Mouse (Mus musculus) midbrain, embryonic 15.5 days (tissue): Measurements from ENCODE around the gene Pla2g2e. TPM values are rescaled to one million over a fixed set of nuclear protein-coding genes. Genes with fewer than 3 reads are reported as not detected.
"Not testable (repeated sequence)": the region's sequence is repeated elsewhere in the genome, so short reads cannot be mapped to it uniquely, and the experiment has no call there.

ENCODE experiments used
- ATAC-seq: fragments of 200-750 bp; cut with Nextera tagmentation; replicated peaks from 2 replicates; pipeline ENCODE4 v1.8.0; 2017; ENCODE audit warnings: moderate TSS enrichment
- H3K27ac ChIP-seq: fragments of 300-500 bp; sonication (generic); 2 replicates; pipeline ENCODE4 v1.5.1; 2015; ENCODE audit warnings: mild to moderate bottlenecking, inconsistent platforms
- H3K27me3 ChIP-seq: fragments of 300-500 bp; sonication (generic); replicated peaks from 2 replicates; pipeline ENCODE4 v1.6.1; 2015; ENCODE audit warnings: inconsistent platforms
- H3K36me3 ChIP-seq: fragments of 300-500 bp; sonication (generic); replicated peaks from 2 replicates; pipeline ENCODE4 v1.6.1; 2015; ENCODE audit warnings: inconsistent platforms
- H3K4me1 ChIP-seq: fragments of 300-500 bp; sonication (generic); 2 replicates; pipeline ENCODE4 v1.6.1; 2015; ENCODE audit warnings: inconsistent platforms
- H3K4me2 ChIP-seq: fragments of 300-500 bp; sonication (generic); 2 replicates; pipeline ENCODE4 v1.6.1; 2015; ENCODE audit warnings: inconsistent platforms, mild to moderate bottlenecking, moderate library complexity
- H3K4me3 ChIP-seq: fragments of 300-500 bp; sonication (generic); 2 replicates; pipeline ENCODE4 v1.5.1; 2015; ENCODE audit warnings: mild to moderate bottlenecking, inconsistent platforms
- H3K9ac ChIP-seq: fragments of 300-500 bp; sonication (generic); 2 replicates; pipeline ENCODE4 v1.6.1; 2015; ENCODE audit warnings: mild to moderate bottlenecking, inconsistent platforms
- H3K9me3 ChIP-seq: fragments of 300-500 bp; sonication (generic); 2 replicates; pipeline ENCODE4 v1.6.1; 2016; ENCODE audit warnings: inconsistent platforms
- WGBS: fragments of 180-500 bp; shearing (Covaris S2); methylation state at CpG from one replicate; pipeline ENCODE4 v1.1.7; 2015; ENCODE audit warnings: mixed read lengths; 5-methylcytosine and 5-hydroxymethylcytosine counted together
- polyA plus RNA-seq: library from polyadenylated mRNA; unstranded; fragments of >200 nt; fragmentation: Nextera tagmentation; extraction: Ambion mirVana; gene quantifications from 2 replicates; pipeline ENCODE4 v1.2.1, GENCODE M21; 2015

Gene Pla2g2e
- polyA plus RNA-seq, 1 experiment from 2014 or later = not detected

DNA sequence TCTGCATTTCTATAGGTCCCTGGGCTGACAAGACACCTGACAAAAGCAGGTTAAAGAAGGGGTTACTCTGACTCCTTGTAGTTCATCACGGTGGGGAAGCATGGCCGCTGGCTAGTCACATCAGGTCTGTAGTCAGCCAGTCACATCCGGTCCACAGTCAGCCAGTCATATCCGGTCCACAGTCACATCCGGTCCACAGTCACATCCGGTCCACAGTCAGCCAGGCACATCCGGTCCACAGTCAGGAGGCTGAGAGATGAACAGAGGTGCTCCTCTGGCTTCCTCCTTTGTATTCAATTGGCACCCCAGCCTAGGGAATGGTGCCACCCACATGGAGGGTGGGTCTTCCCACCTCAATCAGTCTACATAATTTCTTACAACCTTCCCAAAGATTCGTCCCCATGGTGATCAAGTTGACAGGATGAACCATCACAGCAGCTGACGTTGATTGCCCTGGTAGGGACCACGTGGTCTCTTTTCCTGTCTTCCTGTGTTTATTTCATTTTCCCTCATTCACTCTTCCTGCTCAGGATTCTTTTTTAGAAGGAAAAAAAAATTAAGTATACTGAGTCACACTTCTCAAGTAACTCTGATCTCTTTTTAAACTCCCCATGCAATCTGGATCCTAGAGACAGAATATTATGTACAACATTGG is 14.3 kb upstream of the Pla2g2e start, which contains the start of gene Pla2g5:
Pla2g5 (minus strand) TSS at position 139 of the 655 bp plus-strand sequence.
- Histone ChIP-seq H3K27me3 (no peaks in the 10 kb centered on the region), H3K27ac (no peak within 1 kb of the TSS), H3K9me3 (no peaks in the 10 kb centered on the region), H3K9ac (no peak within 1 kb of the TSS), H3K4me3 (no peak within 1 kb of the TSS), H3K4me1 (peaks cover 11% of the 10 kb centered on the region; the same call in 1 of the 2 replicates), H3K4me2 (no peak within 1 kb of the TSS), H3K36me3 (no peaks in the 10 kb centered on the region)
- 74% methylated on average over 10 of the region's 10 CpGs for WGBS
- ATAC-seq = no peak

DNA sequence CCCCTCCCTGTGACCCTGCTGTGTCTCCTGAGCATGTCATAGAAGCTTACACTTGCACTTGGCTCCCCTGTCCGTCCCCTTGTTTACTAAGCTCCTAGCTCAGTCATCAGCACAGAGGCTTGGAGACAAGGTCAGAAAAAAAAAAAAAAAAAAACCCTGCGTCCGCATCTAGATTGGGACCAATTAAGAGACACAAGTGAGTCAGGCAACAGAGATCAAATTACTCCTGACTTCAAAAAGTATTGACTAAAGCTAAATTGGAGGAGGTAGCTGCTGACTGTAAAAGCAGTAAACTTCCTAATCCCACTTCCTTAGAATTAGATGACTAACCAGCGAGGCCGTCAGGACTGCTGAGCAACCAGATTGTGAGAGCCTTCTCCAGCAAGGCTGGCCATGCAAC is 12.7 kb upstream of the Pla2g2e start:
- H3K27ac ChIP-seq = no peak overlapping the region
- 63% methylated on average over 5 of the region's 5 CpGs for WGBS
- peaks cover 2% of the 10 kb centered on the region; the same call in 1 of the 2 replicates for H3K4me1 ChIP-seq
- no peak overlapping the region for H3K9ac ChIP-seq
- H3K36me3 ChIP-seq = no peaks in the 10 kb centered on the region
- H3K4me3 ChIP-seq = no peak overlapping the region
- ATAC-seq = no peak
- no peaks in the 10 kb centered on the region for H3K9me3 ChIP-seq
- no peaks in the 10 kb centered on the region for H3K27me3 ChIP-seq
- H3K4me2 ChIP-seq = no peak overlapping the region

DNA sequence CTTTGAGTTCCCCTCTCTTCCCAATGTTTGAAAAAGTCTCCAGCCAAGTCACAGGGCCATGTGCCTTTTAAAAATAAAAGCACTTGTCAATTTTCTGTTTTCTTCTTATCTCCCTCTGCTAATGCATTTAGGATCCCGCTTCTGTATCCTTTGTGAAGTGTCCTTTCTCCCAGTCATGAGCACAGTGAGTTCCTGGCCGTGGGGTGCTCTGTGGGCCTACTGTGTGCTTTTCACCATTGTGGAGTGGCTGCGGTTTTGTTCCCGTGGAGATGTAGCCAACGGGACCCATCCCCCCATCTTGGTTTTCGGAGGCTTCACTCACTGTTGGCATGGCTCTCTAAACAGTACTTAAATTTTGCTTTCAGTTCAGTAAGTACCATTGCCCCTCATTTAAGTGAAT is 11.8 kb upstream of the Pla2g2e start:
- Histone ChIP-seq H3K27ac (no peak overlapping the region), H3K36me3 (no peaks in the 10 kb centered on the region), H3K9ac (no peak overlapping the region), H3K9me3 (no peaks in the 10 kb centered on the region), H3K4me2 (no peak overlapping the region), H3K27me3 (no peaks in the 10 kb centered on the region), H3K4me1 (no peaks in the 10 kb centered on the region), H3K4me3 (no peak overlapping the region)
- WGBS = 65% methylated on average over 6 of the region's 6 CpGs
- ATAC-seq = no peak

DNA sequence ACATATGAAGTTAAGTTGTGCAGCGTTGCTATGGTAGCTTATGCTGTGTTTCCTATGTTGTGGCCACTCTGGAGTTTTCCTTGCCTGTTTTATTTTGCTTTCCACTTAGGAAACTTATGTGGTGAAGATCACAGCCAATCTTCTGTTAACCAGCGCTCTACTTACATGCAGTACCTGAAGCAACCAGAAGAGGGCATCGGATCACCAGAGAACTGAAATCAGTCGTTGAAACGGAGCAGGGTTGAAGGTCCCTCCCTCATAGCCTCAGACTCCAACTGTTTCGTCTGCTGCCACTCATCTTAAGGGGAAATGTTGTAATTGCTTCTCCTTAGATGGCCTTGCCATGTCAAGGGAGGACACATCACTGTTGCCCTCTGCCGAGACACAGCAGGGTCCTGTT is 11.3 kb upstream of the Pla2g2e start:
- 13% methylated on average over 7 of the region's 7 CpGs for WGBS

DNA sequence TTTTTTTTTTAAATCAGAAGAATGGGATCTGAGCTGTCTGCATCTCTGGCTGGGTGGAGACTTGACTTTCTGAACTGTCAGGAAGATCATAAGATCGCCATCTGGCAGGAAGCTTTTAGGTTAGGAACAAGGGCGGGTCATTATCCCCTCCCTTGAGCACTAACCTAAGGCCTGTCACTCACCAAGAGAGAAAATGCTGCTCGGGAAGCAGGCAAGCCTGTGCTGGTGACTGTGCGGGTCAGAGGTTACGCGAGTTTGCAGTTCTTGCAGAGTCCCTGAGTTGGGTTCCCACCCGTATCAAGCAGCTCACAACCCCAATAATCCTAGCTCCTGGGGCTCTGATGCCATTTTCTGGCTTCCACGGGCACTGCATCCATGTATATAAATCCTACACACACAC is 9.1 kb upstream of the Pla2g2e start:
- 52% methylated on average over 8 of the region's 8 CpGs for WGBS
- Histone ChIP-seq H3K4me3 (no peak overlapping the region), H3K9ac (no peak overlapping the region), H3K4me1 (no peaks in the 10 kb centered on the region), H3K36me3 (no peaks in the 10 kb centered on the region), H3K27me3 (no peaks in the 10 kb centered on the region), H3K27ac (no peak overlapping the region), H3K9me3 (no peaks in the 10 kb centered on the region), H3K4me2 (no peak overlapping the region)
- no peak for ATAC-seq

More for the DNA sequence above, 11.3 kb upstream of the Pla2g2e start:
- no peak for ATAC-seq
- Histone ChIP-seq H3K9ac (no peak overlapping the region), H3K36me3 (no peaks in the 10 kb centered on the region), H3K4me1 (no peaks in the 10 kb centered on the region), H3K9me3 (no peaks in the 10 kb centered on the region), H3K4me2 (no peak overlapping the region), H3K27me3 (no peaks in the 10 kb centered on the region), H3K4me3 (no peak overlapping the region), H3K27ac (no peak overlapping the region)

DNA sequence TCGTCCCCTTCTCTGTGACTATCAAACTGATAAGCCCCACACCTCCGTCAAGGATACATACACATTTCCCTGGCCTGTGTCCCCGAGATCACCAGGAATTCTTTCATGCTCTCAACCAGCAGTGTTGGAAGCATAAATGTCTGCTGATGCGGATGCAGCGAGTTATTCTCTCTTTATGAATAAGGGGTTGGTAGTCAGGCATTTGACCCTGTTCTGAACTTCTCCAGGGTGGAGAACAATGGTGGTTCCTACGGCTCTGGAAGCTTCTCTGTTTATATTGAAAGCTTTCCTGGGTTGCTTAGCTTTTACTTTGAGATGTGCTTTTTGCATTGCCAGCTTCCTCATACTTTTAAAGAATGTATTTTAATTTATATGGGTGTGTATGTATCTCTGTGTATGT is 3.9 kb upstream of the Pla2g2e start, which contains the start of gene Gm13030:
Gm13030 (minus strand) TSS at position 101 of the 400 bp plus-strand sequence.
- no peak for ATAC-seq
- WGBS = 86% methylated on average over 6 of the region's 6 CpGs
- H3K9ac ChIP-seq = no peak within 1 kb of the TSS

DNA sequence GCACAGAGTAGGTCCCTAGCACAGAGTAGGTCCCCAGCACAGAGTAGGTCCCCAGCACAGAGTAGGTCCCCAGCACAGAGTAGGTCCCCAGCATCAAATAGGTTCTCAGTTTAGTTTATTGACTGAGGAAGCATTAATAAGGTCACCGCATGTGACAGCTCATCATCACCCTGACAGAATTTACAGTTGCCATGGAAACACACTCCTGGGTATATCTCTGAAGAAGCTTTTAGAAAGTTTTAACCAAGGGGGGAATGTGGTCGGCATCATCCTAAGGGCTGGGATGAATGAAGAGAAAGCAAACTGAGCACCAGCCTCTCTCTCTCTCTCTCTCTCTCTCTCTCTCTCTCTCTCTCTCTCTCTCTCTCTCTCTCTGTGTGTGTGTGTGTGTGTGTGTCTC is 2.5 kb upstream of the Pla2g2e start:
- H3K9ac ChIP-seq, ATAC-seq: not testable (repeated sequence)

More for the DNA sequence above, 3.9 kb upstream of the Pla2g2e start, which contains the start of gene Gm13030:
- H3K4me1 ChIP-seq = no peaks in the 10 kb centered on the region
- no peaks in the 10 kb centered on the region for H3K27me3 ChIP-seq
- no peak within 1 kb of the TSS for H3K4me2 ChIP-seq
- H3K36me3 ChIP-seq = no peaks in the 10 kb centered on the region
- H3K9me3 ChIP-seq = no peaks in the 10 kb centered on the region
- H3K27ac ChIP-seq = no peak within 1 kb of the TSS
- H3K4me3 ChIP-seq = no peak within 1 kb of the TSS

DNA sequence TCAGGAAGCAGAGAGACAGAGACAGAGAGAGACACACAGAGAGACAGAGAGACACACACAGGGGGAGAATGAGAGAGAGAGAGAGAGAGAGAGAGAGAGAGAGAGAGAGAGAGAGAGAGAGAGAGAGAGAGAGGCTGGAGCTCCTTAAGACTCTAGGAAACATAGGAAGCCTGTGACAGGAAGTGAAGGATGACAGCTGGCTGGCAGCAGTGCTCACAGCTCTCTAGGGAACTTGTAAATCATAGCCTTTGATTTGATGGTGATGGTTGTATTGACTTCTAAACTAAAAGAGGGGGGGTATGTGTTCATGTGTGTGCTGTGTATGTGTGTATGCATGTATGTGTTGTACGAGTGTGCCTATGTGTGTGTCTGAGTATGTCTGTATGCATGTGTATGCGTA is 1.8 kb upstream of the Pla2g2e start:
- ATAC-seq = no peak
- WGBS = 92% methylated on average over 2 of the region's 2 CpGs
- Histone ChIP-seq H3K4me1 (no peaks in the 10 kb centered on the region), H3K4me3 (no peak overlapping the region), H3K4me2 (no peak overlapping the region), H3K36me3 (no peaks in the 10 kb centered on the region), H3K9me3 (no peaks in the 10 kb centered on the region), H3K9ac (no peak overlapping the region), H3K27ac (no peak overlapping the region), H3K27me3 (no peaks in the 10 kb centered on the region)

More for the DNA sequence above, 2.5 kb upstream of the Pla2g2e start:
- H3K4me2 ChIP-seq, H3K36me3 ChIP-seq, H3K4me1 ChIP-seq, H3K27me3 ChIP-seq, H3K4me3 ChIP-seq, H3K27ac ChIP-seq, H3K9me3 ChIP-seq: not testable (repeated sequence)
- WGBS = 61% methylated on average over 2 of the region's 2 CpGs

DNA sequence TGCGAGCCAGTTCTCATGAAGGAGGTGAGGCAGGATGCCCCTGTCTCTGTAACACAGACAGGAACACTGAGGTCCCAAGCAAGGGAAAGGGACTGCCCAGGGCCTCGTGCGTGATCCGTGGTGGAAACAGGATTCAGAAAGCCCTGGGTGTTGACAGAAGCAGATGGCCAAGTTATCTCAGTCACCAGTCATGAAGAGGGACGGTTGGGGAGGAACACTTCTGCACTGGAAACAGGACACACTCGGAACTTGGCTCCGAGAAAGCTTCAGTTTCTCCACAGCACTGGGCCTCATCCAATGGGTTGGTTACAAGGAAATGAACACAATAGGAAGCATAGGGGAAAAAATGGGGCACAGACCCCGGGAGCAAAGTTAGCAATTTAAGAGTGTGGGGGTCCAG is 1.0 kb downstream of the Pla2g2e start:
- Histone ChIP-seq H3K36me3 (no peaks in the 10 kb centered on the region), H3K4me3 (no peak overlapping the region), H3K9ac (no peak overlapping the region), H3K27ac (no peak overlapping the region), H3K9me3 (no peaks in the 10 kb centered on the region), H3K27me3 (no peaks in the 10 kb centered on the region), H3K4me1 (peaks cover 3% of the 10 kb centered on the region; the same call in 1 of the 2 replicates), H3K4me2 (no peak overlapping the region)
- ATAC-seq = no peak
- WGBS = 67% methylated on average over 8 of the region's 8 CpGs

DNA sequence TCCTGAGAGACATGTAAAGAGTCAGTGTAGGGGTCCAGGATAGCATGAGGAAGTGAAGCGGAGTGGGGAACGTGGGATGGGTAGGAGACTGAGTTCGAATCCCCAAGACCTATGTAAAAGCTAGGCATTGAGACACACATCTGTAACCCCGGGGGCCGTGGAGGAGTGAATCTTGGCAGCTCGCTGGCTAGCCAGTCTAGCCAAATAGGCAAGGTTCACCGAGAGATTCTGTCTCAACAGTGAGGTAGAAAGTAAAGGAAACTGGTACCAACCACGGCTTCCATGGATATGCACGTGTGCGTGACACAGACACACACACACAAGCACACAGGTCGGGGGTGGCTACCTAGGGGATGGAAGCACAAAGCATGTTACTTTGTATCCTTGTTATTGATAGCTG is 2.1 kb downstream of the Pla2g2e start:
- Histone ChIP-seq H3K9me3 (no peaks in the 10 kb centered on the region), H3K27me3 (no peaks in the 10 kb centered on the region), H3K36me3 (no peaks in the 10 kb centered on the region), H3K4me3 (no peak overlapping the region), H3K4me1 (peaks cover 3% of the 10 kb centered on the region; the same call in 1 of the 2 replicates), H3K27ac (no peak overlapping the region), H3K9ac (no peak overlapping the region), H3K4me2 (no peak overlapping the region)
- ATAC-seq = no peak
- WGBS = 89% methylated on average over 11 of the region's 11 CpGs

DNA sequence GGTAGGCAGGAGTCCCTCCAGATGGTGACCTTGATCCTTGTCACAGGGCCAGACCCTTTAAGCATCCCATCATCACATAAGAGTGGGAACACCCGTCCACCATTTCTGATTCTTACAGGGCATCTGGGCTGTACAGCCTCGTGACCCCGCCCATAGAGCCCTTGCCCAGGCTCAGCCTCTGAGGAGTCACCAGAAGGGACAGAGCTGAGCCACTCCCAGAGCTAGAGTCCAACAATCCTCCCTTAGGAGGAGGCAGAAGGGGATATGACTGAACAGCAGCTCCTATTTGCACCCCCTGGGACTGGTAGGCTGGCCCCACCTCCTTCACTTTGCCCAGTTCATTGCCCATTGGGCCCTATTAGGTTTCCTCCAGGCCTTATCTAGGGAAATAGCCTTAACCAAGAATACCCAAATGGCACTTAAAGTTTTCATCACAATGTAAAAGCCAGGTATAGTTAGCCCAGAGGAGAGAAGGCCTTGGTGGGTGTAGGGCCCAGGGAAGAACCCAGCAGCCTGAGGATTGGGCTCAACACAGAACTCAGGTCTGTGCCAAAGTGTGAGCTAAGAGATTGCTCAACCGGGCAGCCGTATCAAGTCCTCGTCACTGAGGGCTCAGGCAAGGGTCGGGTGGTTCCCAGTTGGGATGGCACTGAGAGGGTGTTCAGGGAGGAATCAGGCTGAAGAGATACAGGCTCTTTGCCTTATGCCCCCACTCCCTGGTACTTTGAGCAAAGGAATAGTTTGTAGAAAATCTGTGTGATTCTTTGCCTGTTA is 3.3 kb downstream of the Pla2g2e start:
- peaks cover 3% of the 10 kb centered on the region; the same call in 1 of the 2 replicates for H3K4me1 ChIP-seq
- 87% methylated on average over 7 of the region's 7 CpGs for WGBS
- H3K9ac ChIP-seq = no peak overlapping the region
- no peak overlapping the region for H3K4me3 ChIP-seq
- no peaks in the 10 kb centered on the region for H3K9me3 ChIP-seq
- no peak overlapping the region for H3K27ac ChIP-seq
- no peaks in the 10 kb centered on the region for H3K36me3 ChIP-seq
- H3K27me3 ChIP-seq = no peaks in the 10 kb centered on the region
- H3K4me2 ChIP-seq = no peak overlapping the region
- ATAC-seq = no peak

DNA sequence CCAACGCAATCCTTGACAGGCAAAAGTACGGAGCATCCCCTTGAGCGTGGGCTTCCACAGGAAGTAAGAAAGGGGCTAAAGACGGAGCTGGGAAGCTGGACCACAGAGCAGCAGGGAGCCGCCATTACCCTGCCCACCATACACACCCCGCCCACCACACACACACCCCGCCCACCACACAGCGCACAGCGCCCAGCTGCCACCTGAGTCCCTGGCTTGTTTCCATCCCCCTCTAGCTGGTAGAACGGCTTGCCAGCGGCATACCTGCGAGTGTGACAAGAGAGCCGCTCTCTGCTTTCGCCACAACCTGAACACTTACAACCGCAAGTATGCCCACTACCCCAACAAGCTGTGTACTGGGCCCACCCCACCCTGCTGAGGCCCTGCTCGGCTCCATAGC is 4.4 kb downstream of the Pla2g2e start:
- WGBS = 12% methylated on average over 16 of the region's 16 CpGs
- Histone ChIP-seq H3K27ac (no peak overlapping the region), H3K4me2 (peak overlapping the region; percentile 14), H3K9me3 (no peaks in the 10 kb centered on the region), H3K9ac (no peak overlapping the region), H3K27me3 (no peaks in the 10 kb centered on the region), H3K4me3 (no peak overlapping the region), H3K36me3 (no peaks in the 10 kb centered on the region), H3K4me1 (peaks cover 3% of the 10 kb centered on the region; the same call in 1 of the 2 replicates)
- no peak for ATAC-seq
